Mouse (Mus musculus): ENCODE measurements at regions not wholly inside any gene's neighbourhood (a gene's known extent, or its start where the extent isn't known, plus 50 kb on each side); places are given as distances from the start of the nearest gene placed in this dataset.
A peak's percentile ranks its signal among the peaks of the same experiment; 100 is the strongest.

GRCm38 (mm10) chr13:34533896-34534295 is 119.4 kb downstream of the Pxdc1 start:
- no peak overlapping the region for H3K4me3 ChIP-seq (ENCODE audit: low read depth, low read length)
- DNase-seq (peak; percentile 28), ATAC-seq (ENCODE audit: insufficient read depth) (no peak)
- no peak overlapping the region for H3K9ac ChIP-seq
- no peak overlapping the region for H3K4me2 ChIP-seq
- no peaks in the 10 kb centered on the region for H3K27me3 ChIP-seq (ENCODE audit: insufficient read depth, low read length)
- no peaks in the 10 kb centered on the region for H3K9me3 ChIP-seq (ENCODE audit: low read depth, low read length)
- H3K27ac ChIP-seq (ENCODE audit: low read depth) = no peak overlapping the region
- H3K36me3 ChIP-seq (ENCODE audit: insufficient read depth) = no peaks in the 10 kb centered on the region
- TF ChIP-seq CTCF (IDR thresholded peaks at IDR 0.05; ENCODE audit: low read depth) = peak; percentile 46
- WGBS = 85% methylated on average over 2 of the region's 2 CpGs
- H3K4me1 ChIP-seq (ENCODE audit: insufficient read depth) = no peaks in the 10 kb centered on the region

- WGBS = 77% methylated on average over 3 of the region's 3 CpGs
- Histone ChIP-seq H3K4me2 (no peak overlapping the region), H3K36me3 (ENCODE audit: insufficient read depth) (no peaks in the 10 kb centered on the region), H3K27me3 (ENCODE audit: insufficient read depth, low read length) (no peaks in the 10 kb centered on the region), H3K27ac (ENCODE audit: low read depth) (no peak overlapping the region), H3K9ac (no peak overlapping the region), H3K9me3 (ENCODE audit: low read depth, low read length) (no peaks in the 10 kb centered on the region), H3K4me3 (ENCODE audit: low read depth, low read length) (no peak overlapping the region), H3K4me1 (ENCODE audit: insufficient read depth) (no peaks in the 10 kb centered on the region)
- no peak for TF ChIP-seq CTCF (IDR thresholded peaks at IDR 0.05; ENCODE audit: low read depth)
- ATAC-seq (ENCODE audit: insufficient read depth) (no peak), DNase-seq (no peak)
These were observed 142.0 kb downstream of the Pxdc1 start for GRCm38 (mm10) chr13:34511332-34511731.

- no peak for DNase-seq
These were observed 146.1 kb downstream of the Pxdc1 start for GRCm38 (mm10) chr13:34507224-34507623.

GRCm38 (mm10) chr13:34505861-34506260 is 147.4 kb downstream of the Pxdc1 start:
- H3K36me3 ChIP-seq (ENCODE audit: insufficient read depth) = no peaks in the 10 kb centered on the region
- no peak for DNase-seq
- H3K27me3 ChIP-seq (ENCODE audit: insufficient read depth, low read length) = no peaks in the 10 kb centered on the region
- no peak overlapping the region for H3K9ac ChIP-seq
- H3K4me3 ChIP-seq (ENCODE audit: low read depth, low read length) = no peak overlapping the region
- ATAC-seq (ENCODE audit: insufficient read depth) = no peak
- no peak for TF ChIP-seq CTCF (IDR thresholded peaks at IDR 0.05; ENCODE audit: low read depth)
- H3K4me1 ChIP-seq (ENCODE audit: insufficient read depth) = no peaks in the 10 kb centered on the region
- no peak overlapping the region for H3K4me2 ChIP-seq
- no peak overlapping the region for H3K27ac ChIP-seq (ENCODE audit: low read depth)
- H3K9me3 ChIP-seq (ENCODE audit: low read depth, low read length) = no peaks in the 10 kb centered on the region
- 56% methylated on average over 2 of the region's 2 CpGs for WGBS

More at GRCm38 (mm10) chr13:34507224-34507623, 146.1 kb downstream of the Pxdc1 start:
- 80% methylated on average over 2 of the region's 2 CpGs for WGBS
- no peaks in the 10 kb centered on the region for H3K36me3 ChIP-seq (ENCODE audit: insufficient read depth)
- no peaks in the 10 kb centered on the region for H3K27me3 ChIP-seq (ENCODE audit: insufficient read depth, low read length)
- no peak overlapping the region for H3K9ac ChIP-seq
- TF ChIP-seq CTCF (IDR thresholded peaks at IDR 0.05; ENCODE audit: low read depth) = no peak
- ATAC-seq (ENCODE audit: insufficient read depth) = no peak
- H3K9me3 ChIP-seq (ENCODE audit: low read depth, low read length) = no peaks in the 10 kb centered on the region
- no peaks in the 10 kb centered on the region for H3K4me1 ChIP-seq (ENCODE audit: insufficient read depth)
- H3K4me3 ChIP-seq (ENCODE audit: low read depth, low read length) = no peak overlapping the region
- H3K4me2 ChIP-seq = no peak overlapping the region
- H3K27ac ChIP-seq (ENCODE audit: low read depth) = no peak overlapping the region

- no peak for ATAC-seq (ENCODE audit: insufficient read depth)
- H3K4me3 ChIP-seq (ENCODE audit: low read depth, low read length) = no peak overlapping the region
- 78% methylated on average over 3 of the region's 3 CpGs for WGBS
- H3K9ac ChIP-seq = no peak overlapping the region
- no peak for DNase-seq
- H3K4me1 ChIP-seq (ENCODE audit: insufficient read depth) = no peaks in the 10 kb centered on the region
- H3K27me3 ChIP-seq (ENCODE audit: insufficient read depth, low read length) = no peaks in the 10 kb centered on the region
- TF ChIP-seq CTCF (IDR thresholded peaks at IDR 0.05; ENCODE audit: low read depth) = no peak
- H3K27ac ChIP-seq (ENCODE audit: low read depth) = no peak overlapping the region
- H3K9me3 ChIP-seq (ENCODE audit: low read depth, low read length) = no peaks in the 10 kb centered on the region
- H3K36me3 ChIP-seq (ENCODE audit: insufficient read depth) = no peaks in the 10 kb centered on the region
- no peak overlapping the region for H3K4me2 ChIP-seq
These were observed 148.4 kb downstream of the Pxdc1 start for GRCm38 (mm10) chr13:34504879-34505278.

GRCm38 (mm10) chr13:34498910-34499309 is 153.9 kb upstream of the Slc22a23 start:
- no peak for TF ChIP-seq CTCF (IDR thresholded peaks at IDR 0.05; ENCODE audit: low read depth)
- Histone ChIP-seq H3K9ac (no peak overlapping the region), H3K4me1 (ENCODE audit: insufficient read depth) (no peaks in the 10 kb centered on the region), H3K27me3 (ENCODE audit: insufficient read depth, low read length) (no peaks in the 10 kb centered on the region), H3K4me3 (ENCODE audit: low read depth, low read length) (no peak overlapping the region), H3K27ac (ENCODE audit: low read depth) (no peak overlapping the region), H3K4me2 (no peak overlapping the region), H3K9me3 (ENCODE audit: low read depth, low read length) (no peaks in the 10 kb centered on the region), H3K36me3 (ENCODE audit: insufficient read depth) (no peaks in the 10 kb centered on the region)
- WGBS = 99% methylated on average over 2 of the region's 2 CpGs
- ATAC-seq (ENCODE audit: insufficient read depth) (no peak), DNase-seq (no peak)

GRCm38 (mm10) chr13:34497667-34498066 is 152.7 kb upstream of the Slc22a23 start:
- no peaks in the 10 kb centered on the region for H3K27me3 ChIP-seq (ENCODE audit: insufficient read depth, low read length)
- no peaks in the 10 kb centered on the region for H3K4me1 ChIP-seq (ENCODE audit: insufficient read depth)
- no peaks in the 10 kb centered on the region for H3K9me3 ChIP-seq (ENCODE audit: low read depth, low read length)
- no peak for TF ChIP-seq CTCF (IDR thresholded peaks at IDR 0.05; ENCODE audit: low read depth)
- H3K4me2 ChIP-seq = no peak overlapping the region
- H3K4me3 ChIP-seq (ENCODE audit: low read depth, low read length) = no peak overlapping the region
- H3K9ac ChIP-seq = no peak overlapping the region
- H3K36me3 ChIP-seq (ENCODE audit: insufficient read depth) = no peaks in the 10 kb centered on the region
- ATAC-seq (ENCODE audit: insufficient read depth) (no peak), DNase-seq (no peak)
- no peak overlapping the region for H3K27ac ChIP-seq (ENCODE audit: low read depth)
- WGBS = 69% methylated on average over 3 of the region's 3 CpGs

GRCm38 (mm10) chr13:34484831-34485230 is 139.8 kb upstream of the Slc22a23 start:
- Histone ChIP-seq H3K27ac (ENCODE audit: low read depth) (no peak overlapping the region), H3K27me3 (ENCODE audit: insufficient read depth, low read length) (no peaks in the 10 kb centered on the region), H3K36me3 (ENCODE audit: insufficient read depth) (no peaks in the 10 kb centered on the region), H3K4me3 (ENCODE audit: low read depth, low read length) (no peak overlapping the region), H3K4me1 (ENCODE audit: insufficient read depth) (no peaks in the 10 kb centered on the region), H3K4me2 (no peak overlapping the region), H3K9ac (no peak overlapping the region), H3K9me3 (ENCODE audit: low read depth, low read length) (no peaks in the 10 kb centered on the region)
- DNase-seq = no peak
- WGBS = 91% methylated on average over 1 of the region's 1 CpGs
- TF ChIP-seq CTCF (IDR thresholded peaks at IDR 0.05; ENCODE audit: low read depth) = no peak
- ATAC-seq (ENCODE audit: insufficient read depth) = no peak

Measured in lung, embryonic 14.5 days (tissue).